Mouse (Mus musculus) regulatory T cell (primary cell): ENCODE results near the gene Olfr123.

Experiments
- in situ Hi-C: fragments of 300-600 bp; cut with MboI, MseI; formaldehyde crosslinking; loops from one replicate; pipeline ENCODE4 v1.15.1; 2025; ENCODE audit warnings: high pct_unique_total_duplicates

Olfr123 gene

GRCm38 (mm10) chr17:37793229-37793628 is at the start of gene Olfr123:
TSS of gene Olfr123 (plus strand) at chr17:37793529.
- in situ Hi-C loops: no loop called here

DNA sequence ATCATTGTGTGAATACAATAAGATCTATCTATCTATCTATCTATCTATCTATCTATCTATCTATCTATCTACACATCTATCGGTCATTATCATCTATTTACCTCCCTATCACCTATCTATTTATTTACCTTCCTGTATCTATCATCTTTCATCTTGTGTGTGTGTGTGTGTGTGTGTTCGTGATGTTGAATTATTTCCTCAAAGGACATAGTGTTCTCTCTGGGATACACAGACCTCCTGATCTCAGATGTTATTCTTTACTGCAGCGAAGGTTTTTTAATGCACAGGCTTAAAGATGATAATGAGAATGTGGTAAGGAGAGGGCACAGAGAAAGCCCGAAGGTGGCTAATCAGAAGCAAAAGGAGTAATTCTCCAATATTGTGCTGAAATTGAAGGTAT is 25.0 kb upstream of the Olfr123 start, which contains the start of gene Olfr122:
TSS of gene Olfr122 (plus strand) at position 301 of the 400 bp plus-strand sequence.
- in situ Hi-C loops: no loop called here

DNA sequence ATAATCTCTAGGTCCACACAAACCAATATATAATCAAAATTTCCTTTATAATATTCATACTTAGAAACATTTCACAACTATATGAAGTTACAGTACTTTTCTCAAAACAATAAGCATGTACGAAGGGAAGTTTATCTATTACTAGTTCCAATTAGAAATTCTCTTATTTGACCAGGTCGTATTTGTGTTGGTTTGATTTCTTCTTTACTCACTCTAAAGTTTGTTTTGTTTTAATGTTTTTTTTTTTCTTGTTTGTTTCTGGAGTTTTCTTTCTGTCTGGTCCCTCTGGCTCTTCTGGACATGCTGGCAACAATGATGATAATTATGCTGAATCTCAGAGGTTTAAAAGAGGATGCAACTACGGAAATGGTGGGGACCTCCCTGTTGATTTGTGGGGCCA is 6.3 kb downstream of the Olfr123 start, which contains the start of gene Olfr124:
TSS of gene Olfr124 (plus strand) at position 301 of the 400 bp plus-strand sequence.
- in situ Hi-C loops: no loop called here

DNA sequence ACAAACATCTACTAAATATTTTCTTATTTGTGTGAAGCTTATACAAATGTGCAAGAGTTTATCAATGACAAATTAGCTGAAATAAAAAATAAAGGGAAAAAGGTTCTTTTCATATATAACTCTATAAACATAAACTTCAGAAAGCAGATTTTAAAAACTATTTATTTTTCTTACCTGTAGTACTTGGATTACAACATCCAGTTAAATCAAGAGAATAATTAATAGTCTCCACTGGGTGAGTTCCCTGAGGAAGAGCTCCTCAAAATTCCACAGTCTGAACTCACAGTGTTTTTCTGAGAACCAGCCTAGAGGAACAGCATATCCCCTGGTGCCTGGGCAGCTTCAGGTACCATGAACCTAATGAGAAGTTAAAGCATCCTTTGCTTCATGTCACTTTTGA is 39.3 kb downstream of the Olfr123 start, which contains the start of gene Olfr125:
TSS of gene Olfr125 (plus strand) at position 301 of the 400 bp plus-strand sequence.
- in situ Hi-C loops: no loop called here

DNA sequence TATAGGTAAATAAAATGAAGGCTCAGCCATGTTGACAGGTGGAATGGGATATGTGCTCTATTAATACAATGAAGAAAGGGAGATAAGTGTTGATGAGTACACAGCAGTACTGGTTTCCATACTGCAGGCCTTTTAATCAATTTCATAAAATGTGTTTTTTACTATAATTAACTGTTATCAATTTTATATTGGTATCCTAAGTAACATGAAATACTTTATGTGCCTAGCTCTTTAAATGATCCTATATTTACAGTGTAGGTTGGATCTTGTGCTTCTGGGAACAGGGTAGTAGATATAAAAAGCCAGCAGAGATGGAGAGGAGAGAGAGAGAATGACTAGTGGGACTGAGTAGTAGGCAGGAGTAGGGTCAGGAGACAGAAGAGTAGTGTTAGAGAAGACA is 53.9 kb downstream of the Olfr123 start, which contains the start of gene Olfr126:
TSS of gene Olfr126 (plus strand) at position 301 of the 400 bp plus-strand sequence.
- in situ Hi-C loops: no loop called here
